28 mouse cellular contexts compared by ENCODE assay signal in the genomic region with DNA sequence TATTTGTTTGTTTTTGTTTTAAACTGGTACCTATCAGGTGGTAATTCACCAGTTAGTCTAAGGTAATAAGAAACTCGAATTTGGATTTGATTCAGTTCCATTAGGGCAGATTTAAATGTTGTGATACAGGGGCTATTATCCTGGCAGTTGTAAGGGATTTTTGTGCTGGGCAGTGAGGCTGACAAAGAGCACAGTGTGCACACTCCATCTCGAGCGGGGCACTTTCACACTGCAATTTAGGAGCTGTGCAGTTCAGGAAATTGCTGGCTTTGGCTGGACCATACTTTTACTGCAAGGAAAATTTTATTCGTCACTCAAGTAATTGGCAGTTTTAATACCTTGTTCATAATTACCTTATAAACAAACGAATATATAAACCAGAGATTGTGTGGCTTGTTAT. TPM values are rescaled to one million over a fixed set of nuclear protein-coding genes. Genes with fewer than 3 reads are reported as not detected.
DNase-seq lines count a peak whose midpoint lies in the region; ATAC-seq and TF ChIP-seq lines count a peak whose summit lies in the region.
"Had no signal": no experiment of that assay in that cellular context is flagged by ENCODE, and none has a peak within 500 bp of the region (broad histone marks: within the 10 kb centered on the region; RNA-seq: fewer than 3 reads in every experiment).

No protein-coding gene starts in this region.

- TF ChIP-seq POLR2A in limb, embryonic 14.5 days (IDR thresholded peaks at IDR 0.05; ENCODE audit: borderline replicate concordance, extremely low read depth, insufficient read depth, insufficient read length) = no peak

- intact Hi-C loops in heart, postnatal 36 days (cut with DNase I) = loop anchor here (10.0 kb wide), 1 partner anchor 266 kb away; no protein-coding TSS in a partner anchor

- WGBS in limb, embryonic 14.5 days = 32% methylated on average over 5 of the region's 5 CpGs
- WGBS in midbrain, embryonic 16.5 days = 47% methylated on average over 5 of the region's 5 CpGs

- no peak overlapping the region for H3K4me2 ChIP-seq in limb, embryonic 14.5 days (replicated peaks; ENCODE audit: low read depth, low read length, severe bottlenecking)
- no peak overlapping the region for H3K4me2 ChIP-seq in midbrain, embryonic 16.5 days (ENCODE audit: low read length)
- H3K4me2 ChIP-seq: embryonic facial prominence, embryonic 13.5 days; neural tube, embryonic 15.5 days; stomach, embryonic 15.5 days had no signal

- H3K9me3 ChIP-seq in limb, embryonic 14.5 days (ENCODE audit: control insufficient read depth, low read length) = no peaks in the 10 kb centered on the region
- no peaks in the 10 kb centered on the region for H3K9me3 ChIP-seq in midbrain, embryonic 16.5 days (replicated peaks; ENCODE audit: control insufficient read depth, low read length, poor library complexity, severe bottlenecking)
- H3K9me3 ChIP-seq: embryonic facial prominence, embryonic 13.5 days; neural tube, embryonic 15.5 days; stomach, embryonic 15.5 days had no signal

- H3K9ac ChIP-seq in limb, embryonic 14.5 days (ENCODE audit: low read depth, low read length, severe bottlenecking) = no peak overlapping the region
- no peak overlapping the region for H3K9ac ChIP-seq in midbrain, embryonic 16.5 days (ENCODE audit: low read depth, low read length)
- H3K9ac ChIP-seq: embryonic facial prominence, embryonic 13.5 days; liver, embryonic 14.5 days; neural tube, embryonic 15.5 days; stomach, embryonic 15.5 days had no signal

- peaks cover 61% of the 10 kb centered on the region for H3K4me1 ChIP-seq in limb, embryonic 14.5 days (ENCODE audit: control insufficient read depth, insufficient read depth, low read length)
- H3K4me1 ChIP-seq in midbrain, embryonic 16.5 days (ENCODE audit: control insufficient read depth, insufficient read depth, low read length) = 0 out of 2 replicates have a peak, but pooled peaks cover 2% of the 10 kb centered on the region
- H3K4me1 ChIP-seq: stomach, embryonic 15.5 days had no signal

- ATAC-seq in limb, embryonic 14.5 days (ENCODE audit: low FRiP score, low read depth) = peak; percentile 41; the same call in 1 of the 2 replicates
- no peak for ATAC-seq in midbrain, embryonic 16.5 days
- ATAC-seq: activated CD4-positive, CD25-positive, alpha-beta regulatory T cell, adult 4 months; intestine, embryonic 16.5 days had no signal

- H3K27ac ChIP-seq in limb, embryonic 14.5 days (replicated peaks; ENCODE audit: low read depth, low read length) = no peak overlapping the region
- H3K27ac ChIP-seq in midbrain, embryonic 16.5 days (ENCODE audit: low read length) = no peak overlapping the region
- H3K27ac ChIP-seq: liver, embryonic 14.5 days; macrophage; neural tube, embryonic 15.5 days had no signal

- peak; percentile 27 for DNase-seq in heart, adult 11 months
- no peak for DNase-seq in heart, postnatal 36 days
- DNase-seq in brain, adult 2 months (ENCODE audit: low read depth, low spot score) = peak; percentile 60
- DNase-seq in forelimb bud, embryonic 11.5 days (ENCODE audit: low read depth, low spot score) = peak; percentile 49
- no peak for DNase-seq in limb, embryonic 14.5 days (ENCODE audit: low spot score)
- DNase-seq in gastrocnemius, adult 18-20 months (ENCODE audit: low spot score) = no peak
- DNase-seq: adrenal gland, adult 2 months; adrenal gland, postnatal 36 days; B cell, adult 2 months; cerebellum, adult 8-10 months; cerebellum, postnatal 25 days; gastrocnemius, postnatal 10 days; heart, postnatal 14 days; kidney, adult 8-10 months; kidney, postnatal 10 days; liver; lung, adult 2 months; lung, postnatal 10 days; retina, postnatal 1 day; right cerebral cortex, postnatal 25 days had no signal

- H3K4me3 ChIP-seq in limb, embryonic 14.5 days (replicated peaks; ENCODE audit: low read length) = no peak overlapping the region
- H3K4me3 ChIP-seq in midbrain, embryonic 16.5 days (ENCODE audit: low read depth, low read length) = no peak overlapping the region
- H3K4me3 ChIP-seq: embryonic facial prominence, embryonic 13.5 days; neural tube, embryonic 15.5 days; stomach, embryonic 15.5 days had no signal

- no peaks in the 10 kb centered on the region for H3K27me3 ChIP-seq in limb, embryonic 14.5 days (ENCODE audit: control insufficient read depth, insufficient read depth, low read length)
- no peaks in the 10 kb centered on the region for H3K27me3 ChIP-seq in midbrain, embryonic 16.5 days (ENCODE audit: control insufficient read depth, insufficient read depth, low read depth, low read length)
- H3K27me3 ChIP-seq: embryonic facial prominence, embryonic 13.5 days; neural tube, embryonic 15.5 days; stomach, embryonic 15.5 days had no signal

- H3K36me3 ChIP-seq in limb, embryonic 14.5 days (ENCODE audit: control insufficient read depth, insufficient read depth, low read length) = peaks cover 65% of the 10 kb centered on the region
- no peaks in the 10 kb centered on the region for H3K36me3 ChIP-seq in midbrain, embryonic 16.5 days (ENCODE audit: control insufficient read depth, insufficient read depth, low read length)
- H3K36me3 ChIP-seq: neural tube, embryonic 15.5 days had no signal

RNA-seq across cellular contexts. Expression of gene Lrig3, which starts 24.4 kb away (rescaled TPM):
- total RNA-seq in heart, postnatal 36 days (2021) = 1 to 10 TPM; 1.7 to 2.3 TPM
- 84.9 and 106 TPM in 2 replicates for polyA plus RNA-seq in limb, embryonic 14.5 days (2012; rRNA removed)
- 47.0 and 61.6 TPM in 2 replicates for polyA plus RNA-seq in limb, embryonic 14.5 days (2014; fragmentation: Nextera tagmentation; extraction: Ambion mirVana)
- total RNA-seq in gastrocnemius, adult 18-20 months (2021) = 1 to 10 TPM; 2.8 to 3.2 TPM
- polyA plus RNA-seq in midbrain, embryonic 16.5 days (2015; fragmentation: Nextera tagmentation; extraction: Ambion mirVana) = 2.7 and 2.9 TPM in 2 replicates
- polyA plus RNA-seq: activated CD4-positive, CD25-positive, alpha-beta regulatory T cell, adult 4 months had no signal

Comparison
In these comparisons a context has a peak if more than half of its experiments do, and no peak if none do; other contexts are left out.
1. DNase-seq: peak in heart, adult 11 months (single experiment), brain, adult 2 months (single experiment) and forelimb bud, embryonic 11.5 days (single experiment); none in heart, postnatal 36 days (0 of 2), limb, embryonic 14.5 days (single experiment) and gastrocnemius, adult 18-20 months (single experiment).